Mouse (Mus musculus) testis, adult 2 months (tissue): ENCODE data around the gene Actl6a. TPM values are rescaled to one million over a fixed set of nuclear protein-coding genes. Genes with fewer than 3 reads are reported as not detected.
"Not testable (repeated sequence)": the region's sequence is repeated elsewhere in the genome, so short reads cannot be mapped to it uniquely, and the experiment has no call there.

Experiments used
- H3K27ac ChIP-seq: fragments of 200-500 bp; 2 replicates; pipeline ENCODE4 v1.5.1; 2012; ENCODE audit warnings: low read depth, low read length; ENCODE audit not compliant: control insufficient read depth, insufficient read depth
- H3K27me3 ChIP-seq: fragments of 200-500 bp; 2 replicates; pipeline ENCODE4 v1.6.1; 2012; ENCODE audit warnings: mild to moderate bottlenecking, low read length, moderate library complexity; ENCODE audit not compliant: control insufficient read depth, insufficient read depth
- H3K36me3 ChIP-seq: fragments of 200-500 bp; 2 replicates; pipeline ENCODE4 v1.6.1; 2012; ENCODE audit warnings: mild to moderate bottlenecking, low read length; ENCODE audit not compliant: control insufficient read depth, insufficient read depth
- H3K4me1 ChIP-seq: fragments of 200-500 bp; 2 replicates; pipeline ENCODE4 v1.6.1; 2012; ENCODE audit warnings: low read length; ENCODE audit not compliant: control insufficient read depth, insufficient read depth
- H3K4me3 ChIP-seq: fragments of 200-500 bp; 2 replicates; pipeline ENCODE4 v1.5.1; 2012; ENCODE audit warnings: low read depth, mild to moderate bottlenecking, low read length, moderate library complexity, mixed read lengths; ENCODE audit not compliant: control insufficient read depth
- CTCF ChIP-seq: fragments of 200-500 bp; IDR thresholded peaks from 2 replicates; pipeline ENCODE4 v1.5.1; 2012; ENCODE audit warnings: low read depth, mild to moderate bottlenecking, inconsistent platforms, low read length, moderate library complexity; ENCODE audit not compliant: control insufficient read depth, insufficient read depth, insufficient replicate concordance
- POLR2A ChIP-seq: fragments of 200-500 bp; IDR thresholded peaks from 2 replicates; pipeline ENCODE4 v1.6.1; 2012; ENCODE audit warnings: low read depth, mild to moderate bottlenecking, inconsistent platforms, low read length, moderate library complexity; ENCODE audit not compliant: control insufficient read depth
- polyA plus RNA-seq: library from polyadenylated mRNA; depleted of rRNA; stranded (reverse); fragments of >200 nt; gene quantifications from 2 replicates; pipeline ENCODE4 v1.2.3, GENCODE M21; 2012

The Actl6a gene
- polyA plus RNA-seq, 1 experiment = 55.4 TPM

GRCm38 (mm10) chr3:32698228-32698863 is 7.8 kb upstream of the Actl6a start:
- Histone ChIP-seq H3K36me3 (no peaks in the 10 kb centered on the region), H3K27me3 (no peaks in the 10 kb centered on the region), H3K27ac (no peak overlapping the region), H3K4me3 (no peak overlapping the region), H3K4me1 (no peaks in the 10 kb centered on the region)
- TF ChIP-seq CTCF = peak; percentile 90; the same call in 1 of the 2 replicates
- TF ChIP-seq POLR2A = no peak

- H3K4me1 ChIP-seq, H3K27ac ChIP-seq, H3K4me3 ChIP-seq, H3K36me3 ChIP-seq, H3K27me3 ChIP-seq: not testable (repeated sequence)
Measured at GRCm38 (mm10) chr3:32704021-32704420, 2.1 kb upstream of the Actl6a start.

- H3K27me3 ChIP-seq, H3K4me1 ChIP-seq, H3K27ac ChIP-seq, H3K4me3 ChIP-seq, H3K36me3 ChIP-seq: not testable (repeated sequence)
Measured at GRCm38 (mm10) chr3:32704632-32705031, 1.5 kb upstream of the Actl6a start.

- H3K4me1 ChIP-seq = peaks cover 2% of the 10 kb centered on the region; the same call in 1 of the 2 replicates
- no peaks in the 10 kb centered on the region; the same call in 1 of the 2 replicates for H3K36me3 ChIP-seq
- H3K27ac ChIP-seq = peak overlapping the region; percentile 32
- H3K4me3 ChIP-seq = peak overlapping the region; percentile 97
- no peak for TF ChIP-seq POLR2A
- no peaks in the 10 kb centered on the region for H3K27me3 ChIP-seq
Measured at GRCm38 (mm10) chr3:32708052-32708367, 1.9 kb downstream of the Actl6a start.

GRCm38 (mm10) chr3:32708368-32709231 is 2.5 kb downstream of the Actl6a start:
- no peaks in the 10 kb centered on the region for H3K27me3 ChIP-seq
- H3K27ac ChIP-seq = peak overlapping the region; percentile 96
- H3K4me3 ChIP-seq = peak overlapping the region; percentile 97
- TF ChIP-seq POLR2A (peak; percentile 44; the same call in 1 of the 2 replicates), CTCF (no peak)
- peaks cover 2% of the 10 kb centered on the region; the same call in 1 of the 2 replicates for H3K4me1 ChIP-seq
- no peaks in the 10 kb centered on the region; the same call in 1 of the 2 replicates for H3K36me3 ChIP-seq

- Histone ChIP-seq H3K4me1 (peaks cover 2% of the 10 kb centered on the region; the same call in 1 of the 2 replicates), H3K27me3 (no peaks in the 10 kb centered on the region), H3K36me3 (no peaks in the 10 kb centered on the region; the same call in none of the 2 replicates), H3K4me3 (peak overlapping the region; percentile 97), H3K27ac (peak overlapping the region; percentile 96)
- TF ChIP-seq CTCF = no peak
- TF ChIP-seq POLR2A = no peak
Measured at GRCm38 (mm10) chr3:32709388-32709787, 3.3 kb downstream of the Actl6a start.

GRCm38 (mm10) chr3:32713711-32714110 is 7.6 kb downstream of the Actl6a start:
- TF ChIP-seq CTCF (no peak), POLR2A (no peak)
- peaks cover 2% of the 10 kb centered on the region; the same call in 1 of the 2 replicates for H3K4me1 ChIP-seq
- H3K36me3 ChIP-seq = peaks cover 1% of the 10 kb centered on the region
- H3K27me3 ChIP-seq = no peaks in the 10 kb centered on the region
- no peak overlapping the region for H3K4me3 ChIP-seq
- no peak overlapping the region for H3K27ac ChIP-seq

- not testable (repeated sequence) for H3K4me3 ChIP-seq, H3K27me3 ChIP-seq, H3K36me3 ChIP-seq, H3K27ac ChIP-seq, H3K4me1 ChIP-seq
Measured at GRCm38 (mm10) chr3:32717403-32717802, 11.3 kb downstream of the Actl6a start.
